Mouse (Mus musculus) embryonic stem cell, embryonic (primary cell): Measurements from ENCODE around the gene Glt28d2.

Experiments
- CTCF ChIA-PET, 4 experiments: fragments of 300-600 bp in 2 of 4; fragments of 350-600 bp in 2 of 4; sonication (Branson Sonifier 250); formaldehyde crosslinking; loops; one replicate each; lab custom pipeline; 2022; ENCODE audit warnings: inconsistent platforms in 2 of 4; lab: Charles Lee
- POLR2A ChIA-PET, 4 experiments: fragments of 300-600 bp in 2 of 4; fragments of 350-600 bp in 2 of 4; sonication (Branson Sonifier 250); formaldehyde crosslinking; loops; one replicate each; lab custom pipeline; 2022; ENCODE audit warnings: antibody characterized with exemption in 4 of 4, inconsistent platforms in 1 of 4; lab: Charles Lee

Gene Glt28d2

DNA sequence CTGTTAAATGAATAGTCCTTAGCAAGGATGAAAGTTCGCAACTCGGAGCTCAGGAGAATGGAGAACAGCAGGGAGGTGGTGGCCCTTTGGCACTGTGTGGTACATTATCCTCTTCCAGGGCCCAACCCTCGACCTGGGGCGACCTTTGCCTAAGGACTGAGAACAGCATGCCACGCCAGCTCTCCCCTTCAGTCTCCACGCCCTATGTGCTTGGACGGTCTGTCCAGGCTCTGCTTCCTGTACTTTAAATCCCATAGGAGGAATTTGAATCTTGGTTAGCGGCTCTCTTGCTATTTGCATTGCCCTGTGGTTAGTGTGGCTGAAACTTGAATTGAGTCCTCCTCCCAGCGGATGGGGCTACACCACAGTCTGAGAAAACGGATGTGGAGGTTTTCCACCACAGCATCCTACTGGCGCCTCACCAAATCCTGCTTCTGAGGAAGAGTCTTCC, 930 bp upstream of the Glt28d2 start:
- ChIA-PET POLR2A (interaction anchor here in 2 of 4 experiments (0.6 to 1.8 kb wide), 5 partner anchors 76 to 1305 kb away, joined by 3 to 8 read pairs (median 4); partner anchors contain the start of genes Gatb (in 1 of the 2) and Sh3d19 (in 1 of the 2)), CTCF (no interaction called here)

DNA sequence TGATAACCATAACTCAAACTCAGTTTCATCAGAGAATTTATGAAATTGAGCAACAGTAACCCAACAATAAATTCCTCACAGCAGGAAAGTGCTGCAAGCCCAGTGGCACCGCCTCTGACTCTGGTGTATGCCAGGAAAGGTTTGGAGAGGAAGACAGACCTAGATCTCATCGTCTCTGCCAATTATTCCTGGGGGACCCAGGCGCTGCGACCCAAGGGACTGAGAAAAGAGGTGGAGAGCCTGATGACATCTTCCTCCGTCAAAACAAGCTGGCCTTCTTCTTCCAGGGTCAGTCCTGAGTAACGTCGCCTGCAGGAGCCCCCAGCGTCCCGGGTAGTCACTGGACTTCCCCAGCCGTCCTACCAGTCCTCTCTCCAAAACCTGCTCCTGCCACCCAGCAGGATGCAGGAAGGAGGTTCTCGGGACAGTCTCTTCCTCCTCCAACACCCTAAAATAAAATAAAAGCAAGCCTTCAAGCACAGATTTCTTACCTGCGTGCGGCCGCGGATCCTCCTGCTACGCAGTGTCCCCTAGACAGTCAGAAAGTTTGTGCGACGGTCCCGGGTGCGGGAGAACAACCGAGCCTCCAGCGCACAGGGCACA, 579 bp downstream of the Glt28d2 start:
- CTCF ChIA-PET = interaction anchor here in 2 of 4 experiments (0.9 to 2.1 kb wide), 2 partner anchors 31 to 160 kb away, joined by 3 to 5 read pairs; no protein-coding TSS in a partner anchor

DNA sequence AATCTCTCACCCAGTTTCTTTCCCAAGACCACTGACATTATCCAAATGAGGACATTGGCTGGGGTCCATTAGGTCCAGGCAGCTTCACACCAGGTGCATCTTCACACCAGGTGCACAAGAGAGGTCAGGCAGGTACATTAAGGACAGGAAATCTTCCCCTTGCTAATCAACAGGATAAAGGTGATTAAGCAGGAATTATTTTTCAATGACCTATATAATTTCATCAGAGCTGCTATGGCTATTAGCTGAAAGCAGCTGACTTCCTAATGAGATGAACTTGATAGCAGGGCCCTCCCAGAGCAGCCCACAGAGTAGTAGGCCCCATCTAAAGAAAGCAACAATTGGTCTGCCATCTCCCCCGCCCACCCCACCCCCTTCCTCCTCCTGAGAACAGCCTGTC, 1.4 kb downstream of the Glt28d2 start:
- CTCF ChIA-PET = interaction anchor here in 1 of 4 experiments (2.1 kb wide), 1 partner anchor 32 kb away, joined by 5 read pairs; no protein-coding TSS in a partner anchor
- POLR2A ChIA-PET = interaction anchor here (0.5 to 1.6 kb wide), 9 partner anchors 10 to 584 kb away, joined by 3 to 9 read pairs (median 4); partner anchors contain the start of gene Gatb (in 1 of the 4)

More for the DNA sequence above, 579 bp downstream of the Glt28d2 start:
- POLR2A ChIA-PET = interaction anchor here in 3 of 4 experiments (0.5 to 1.8 kb wide), 12 partner anchors 12 to 377 kb away, joined by 3 to 8 read pairs (median 4); partner anchors contain the start of genes Gatb (in 1 of the 3) and Sh3d19 (in 1 of the 3)

GRCm38 (mm10) chr3:85880687-85881086, 6.6 kb downstream of the Glt28d2 start:
- ChIA-PET CTCF (no interaction called here), POLR2A (interaction anchor here in 1 of 4 experiments (0.7 to 1.1 kb wide), 2 partner anchors 16 to 48 kb away, joined by 3 read pairs; no protein-coding TSS in a partner anchor)

DNA sequence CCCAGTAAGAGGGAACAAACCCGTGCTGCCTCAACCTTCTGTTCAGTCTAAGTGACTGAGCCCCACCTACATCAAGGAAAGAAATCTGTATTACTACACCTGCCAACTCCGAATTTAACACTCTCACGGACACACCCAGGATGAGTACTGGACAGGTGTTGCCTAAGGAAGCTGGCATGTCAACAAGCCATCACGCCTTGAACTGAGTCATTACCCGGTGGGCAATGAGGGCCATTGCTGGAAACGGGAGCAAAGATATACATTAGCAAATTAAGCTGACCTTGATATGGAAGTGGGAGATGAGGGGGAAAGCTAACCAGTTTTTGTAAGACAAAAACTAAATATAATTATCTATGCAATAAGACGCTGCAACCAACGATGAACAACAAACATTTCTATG, 7.2 kb downstream of the Glt28d2 start:
- ChIA-PET CTCF (no interaction called here), POLR2A (no interaction called here)

- CTCF ChIA-PET = no interaction called here
- POLR2A ChIA-PET = no interaction called here
These were observed 8.4 kb downstream of the Glt28d2 start for GRCm38 (mm10) chr3:85878911-85879310.

- CTCF ChIA-PET = no interaction called here
- POLR2A ChIA-PET = interaction anchor here in 1 of 4 experiments (1.5 kb wide), 1 partner anchor 17 kb away, joined by 3 read pairs; no protein-coding TSS in a partner anchor
These were observed 23.3 kb downstream of the Glt28d2 start for GRCm38 (mm10) chr3:85863996-85864395.

DNA sequence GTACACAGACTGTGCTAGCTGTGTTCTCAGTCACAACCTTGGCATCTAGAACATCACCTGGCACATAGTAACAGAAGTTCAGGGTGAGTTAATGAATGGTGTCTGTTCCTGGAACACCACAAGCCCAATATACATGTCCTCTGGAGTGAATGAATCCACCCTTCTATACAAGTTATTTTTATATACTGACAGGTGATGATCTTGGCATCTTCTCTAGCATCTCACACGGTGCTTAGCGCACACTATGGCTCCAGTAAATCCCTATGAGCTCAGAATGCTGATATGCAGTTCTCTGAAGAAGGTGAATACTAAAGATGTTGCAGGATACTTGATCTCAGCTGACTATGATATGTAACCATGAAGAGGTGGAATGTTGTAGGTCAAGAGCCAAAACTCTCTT, 24.4 kb downstream of the Glt28d2 start:
- CTCF ChIA-PET = no interaction called here

GRCm38 (mm10) chr3:85860996-85861395, 26.3 kb downstream of the Glt28d2 start:
- ChIA-PET POLR2A (interaction anchor here in 1 of 4 experiments (0.6 kb wide), 1 partner anchor 30 kb away, joined by 3 read pairs; no protein-coding TSS in a partner anchor), CTCF (no interaction called here)

More for the DNA sequence above, 24.4 kb downstream of the Glt28d2 start:
- POLR2A ChIA-PET = no interaction called here

DNA sequence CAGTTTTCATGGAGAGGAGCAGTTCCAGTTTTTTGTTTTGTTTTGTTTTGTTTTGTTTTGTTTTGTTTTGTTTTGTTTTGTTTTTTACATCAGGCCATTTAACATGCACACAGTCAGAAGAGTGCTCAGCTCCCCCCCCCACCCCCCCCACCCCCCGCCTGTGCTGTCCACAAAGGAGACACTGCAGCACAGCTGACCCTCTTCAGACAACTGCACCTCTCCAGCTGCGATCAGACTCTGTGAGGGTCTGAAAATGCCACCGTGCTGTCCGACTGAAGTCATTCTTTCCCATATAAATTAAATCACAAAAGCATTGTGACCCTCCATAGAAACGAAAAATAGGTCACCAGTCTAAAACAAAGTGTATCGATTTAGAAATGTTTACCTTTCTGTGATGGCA, 28.0 kb downstream of the Glt28d2 start:
- ChIA-PET POLR2A (interaction anchor here in 1 of 4 experiments (0.8 to 1.1 kb wide), 2 partner anchors 14 to 28 kb away, joined by 3 to 5 read pairs; partner anchors contain the start of genes Glt28d2 and Gm37240), CTCF (interaction anchor here in 1 of 4 experiments (0.6 kb wide), 1 partner anchor 257 kb away, joined by 4 read pairs; no protein-coding TSS in a partner anchor)

GRCm38 (mm10) chr3:85858140-85859135, 28.9 kb downstream of the Glt28d2 start:
- CTCF ChIA-PET = interaction anchor here in 1 of 4 experiments (0.6 kb wide), 1 partner anchor 258 kb away, joined by 4 read pairs; no protein-coding TSS in a partner anchor
- POLR2A ChIA-PET = interaction anchor here in 1 of 4 experiments (0.8 to 1.1 kb wide), 2 partner anchors 13 to 29 kb away, joined by 3 to 5 read pairs; partner anchors contain the start of genes Glt28d2 and Gm37240

- CTCF ChIA-PET = no interaction called here
- POLR2A ChIA-PET = no interaction called here
These were observed 30.2 kb downstream of the Glt28d2 start for GRCm38 (mm10) chr3:85857083-85857482.

- ChIA-PET POLR2A (interaction anchor here in 2 of 4 experiments (0.7 to 0.9 kb wide), 2 partner anchors 11 to 16 kb away, joined by 3 read pairs; no protein-coding TSS in a partner anchor), CTCF (no interaction called here)
These were observed 31.4 kb downstream of the Glt28d2 start for GRCm38 (mm10) chr3:85855947-85856346.

- ChIA-PET CTCF (no interaction called here), POLR2A (interaction anchor here in 1 of 4 experiments (0.9 kb wide), 1 partner anchor 17 kb away, joined by 3 read pairs; no protein-coding TSS in a partner anchor)
These were observed 32.3 kb downstream of the Glt28d2 start for GRCm38 (mm10) chr3:85855043-85855442.

GRCm38 (mm10) chr3:85854143-85854542, 33.2 kb downstream of the Glt28d2 start:
- ChIA-PET POLR2A (no interaction called here), CTCF (no interaction called here)

DNA sequence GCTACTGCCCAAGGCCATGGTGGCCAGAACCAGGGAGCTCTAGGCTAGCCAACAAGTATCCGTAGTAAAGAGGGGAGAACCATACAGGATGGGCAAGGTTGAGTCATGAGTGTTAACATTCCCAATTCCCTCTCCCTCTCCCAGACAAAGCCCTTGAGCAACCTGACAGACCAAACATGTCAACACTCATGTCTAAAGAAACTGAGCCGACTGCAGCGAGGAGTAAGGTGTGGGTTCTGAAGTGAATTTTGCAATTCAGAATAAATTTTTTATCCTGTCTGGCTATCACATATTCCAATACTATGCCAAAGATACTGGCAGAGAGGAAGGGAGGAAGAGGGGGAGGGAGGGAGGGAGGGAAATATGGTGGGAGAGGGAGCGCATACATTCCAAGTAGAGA, 33.6 kb downstream of the Glt28d2 start:
- ChIA-PET POLR2A (no interaction called here), CTCF (no interaction called here)

- CTCF ChIA-PET = no interaction called here
- POLR2A ChIA-PET = no interaction called here
These were observed 37.2 kb downstream of the Glt28d2 start for GRCm38 (mm10) chr3:85850079-85850478.

DNA sequence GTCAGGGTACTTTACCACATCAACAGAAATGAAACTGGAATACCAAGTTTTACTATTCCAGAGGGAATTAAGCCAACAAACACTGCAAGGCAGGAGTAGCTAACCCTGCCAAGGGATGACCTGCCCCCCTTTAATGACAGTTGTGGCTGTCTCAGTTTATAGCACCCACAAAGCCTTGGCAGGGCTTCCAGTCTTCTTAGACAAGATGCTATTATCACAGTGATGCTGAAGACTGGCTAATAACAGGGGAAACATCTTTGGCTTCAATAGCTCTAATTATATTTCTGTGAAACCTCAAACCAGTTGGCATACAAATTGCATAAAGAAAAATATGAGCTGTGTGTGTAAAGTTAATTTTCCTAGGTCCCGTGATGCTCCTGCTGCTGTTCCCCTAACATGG, 41.0 kb downstream of the Glt28d2 start:
- ChIA-PET CTCF (no interaction called here), POLR2A (interaction anchor here in 1 of 4 experiments (0.6 to 1.6 kb wide), 4 partner anchors 13 to 977 kb away, joined by 3 to 5 read pairs (median 4); no protein-coding TSS in a partner anchor)
